ENCODE assay signal across 22 mouse cellular contexts in genomic region chr12:89945911-89946502, GRCm38 (mm10).
DNase-seq lines count a peak whose midpoint lies in the region; ATAC-seq lines count a peak whose summit lies in the region.
"Had no signal": no experiment of that assay in that cellular context is flagged by ENCODE, and none has a peak within 500 bp of the region (broad histone marks: within the 10 kb centered on the region; RNA-seq: fewer than 3 reads in every experiment).

No protein-coding gene starts in this region.

- no peak overlapping the region for H3K27ac ChIP-seq in hindbrain, embryonic 15.5 days (replicated peaks)
- H3K27ac ChIP-seq in hindbrain, embryonic 10.5 days, result no peak overlapping the region
- H3K27ac ChIP-seq in hindbrain, embryonic 16.5 days (ENCODE audit: low read depth, low read length), result no peak overlapping the region
- H3K27ac ChIP-seq: embryonic facial prominence, embryonic 15.5 days; heart, embryonic 13.5 days; limb, embryonic 15.5 days; liver, embryonic 15.5 days; lung, embryonic 15.5 days had no signal

- H3K9ac ChIP-seq in hindbrain, embryonic 15.5 days, result no peak overlapping the region
- H3K9ac ChIP-seq in hindbrain, embryonic 16.5 days (ENCODE audit: low read depth, low read length), result no peak overlapping the region
- H3K9ac ChIP-seq: embryonic facial prominence, embryonic 15.5 days; heart, embryonic 13.5 days; limb, embryonic 15.5 days; liver, embryonic 15.5 days; lung, embryonic 15.5 days had no signal

- DNase-seq in cerebellum, adult 11-12 months, result peak; percentile 25
- no peak for DNase-seq in cerebellum, postnatal 4 days (ENCODE audit: low spot score in 2 of 2)
- no peak for DNase-seq in hindbrain, embryonic 10.5 days (ENCODE audit: low spot score)
- DNase-seq in cerebellum, adult 9-10 months, result peak; percentile 64
- no peak for DNase-seq in liver
- DNase-seq in thymus, postnatal 25 days, result no peak
- DNase-seq: adrenal gland, postnatal 14 days; gastrocnemius, postnatal 25 days; heart, adult 18-20 months; heart, postnatal 14 days; kidney, adult 11 months; kidney, postnatal 4 days; lung, postnatal 4 days; right cerebral cortex, postnatal 25 days; spleen, adult 18-20 months had no signal

- 85% methylated on average over 2 of the region's 2 CpGs for WGBS in hindbrain, embryonic 15.5 days
- WGBS in hindbrain, embryonic 10.5 days, result 78% methylated on average over 2 of the region's 2 CpGs
- WGBS in hindbrain, embryonic 16.5 days, result 66% methylated on average over 2 of the region's 2 CpGs

- no peak overlapping the region for H3K4me3 ChIP-seq in hindbrain, embryonic 15.5 days
- H3K4me3 ChIP-seq in hindbrain, embryonic 10.5 days, result no peak overlapping the region
- H3K4me3 ChIP-seq in hindbrain, embryonic 16.5 days (ENCODE audit: low read length), result no peak overlapping the region
- H3K4me3 ChIP-seq: embryonic facial prominence, embryonic 15.5 days; heart, embryonic 13.5 days; limb, embryonic 15.5 days; liver, embryonic 15.5 days; lung, embryonic 15.5 days had no signal

- no peaks in the 10 kb centered on the region for H3K36me3 ChIP-seq in hindbrain, embryonic 15.5 days
- no peaks in the 10 kb centered on the region for H3K36me3 ChIP-seq in hindbrain, embryonic 10.5 days
- H3K36me3 ChIP-seq in hindbrain, embryonic 16.5 days (ENCODE audit: control insufficient read depth, insufficient read depth, low read length), result no peaks in the 10 kb centered on the region
- H3K36me3 ChIP-seq: embryonic facial prominence, embryonic 15.5 days; heart, embryonic 13.5 days; limb, embryonic 15.5 days; liver, embryonic 15.5 days; lung, embryonic 15.5 days had no signal

- H3K4me1 ChIP-seq in hindbrain, embryonic 15.5 days (replicated peaks), result no peaks in the 10 kb centered on the region
- H3K4me1 ChIP-seq in hindbrain, embryonic 10.5 days (replicated peaks), result no peaks in the 10 kb centered on the region
- no peaks in the 10 kb centered on the region for H3K4me1 ChIP-seq in hindbrain, embryonic 16.5 days (ENCODE audit: control insufficient read depth, insufficient read depth, low read depth, low read length)
- H3K4me1 ChIP-seq: embryonic facial prominence, embryonic 15.5 days; limb, embryonic 15.5 days; liver, embryonic 15.5 days; lung, embryonic 15.5 days had no signal

- H3K4me2 ChIP-seq in hindbrain, embryonic 15.5 days, result no peak overlapping the region
- H3K4me2 ChIP-seq in hindbrain, embryonic 16.5 days (ENCODE audit: low read length), result no peak overlapping the region
- H3K4me2 ChIP-seq: embryonic facial prominence, embryonic 15.5 days; heart, embryonic 13.5 days; limb, embryonic 15.5 days; liver, embryonic 15.5 days; lung, embryonic 15.5 days had no signal

- no peaks in the 10 kb centered on the region for H3K27me3 ChIP-seq in hindbrain, embryonic 15.5 days
- H3K27me3 ChIP-seq in hindbrain, embryonic 10.5 days (ENCODE audit: insufficient read depth, poor library complexity, severe bottlenecking), result no peaks in the 10 kb centered on the region
- H3K27me3 ChIP-seq in hindbrain, embryonic 16.5 days (replicated peaks; ENCODE audit: control insufficient read depth, insufficient read depth, low read length), result no peaks in the 10 kb centered on the region
- H3K27me3 ChIP-seq: embryonic facial prominence, embryonic 15.5 days; heart, embryonic 13.5 days; limb, embryonic 15.5 days; liver, embryonic 15.5 days; lung, embryonic 15.5 days had no signal

- no peaks in the 10 kb centered on the region for H3K9me3 ChIP-seq in hindbrain, embryonic 15.5 days
- H3K9me3 ChIP-seq in hindbrain, embryonic 10.5 days, result no peaks in the 10 kb centered on the region
- no peaks in the 10 kb centered on the region for H3K9me3 ChIP-seq in hindbrain, embryonic 16.5 days (ENCODE audit: control insufficient read depth, low read length)
- H3K9me3 ChIP-seq: embryonic facial prominence, embryonic 15.5 days; heart, embryonic 13.5 days; limb, embryonic 15.5 days; liver, embryonic 15.5 days; lung, embryonic 15.5 days had no signal

- 0 out of 2 replicates have a peak, but pooled peaks have one; percentile 34 for ATAC-seq in hindbrain, embryonic 15.5 days (ENCODE audit: low FRiP score, low read depth)
- 0 out of 2 replicates have a peak, but pooled peaks have one; percentile 30 for ATAC-seq in hindbrain, embryonic 16.5 days

Comparison
In these comparisons a context has a peak if more than half of its experiments do, and no peak if none do; other contexts are left out.
1. DNase-seq: peak in cerebellum, adult 11-12 months (single experiment) and cerebellum, adult 9-10 months (single experiment); none in cerebellum, postnatal 4 days (0 of 2), hindbrain, embryonic 10.5 days (single experiment), liver (single experiment) and thymus, postnatal 25 days (single experiment).